Mouse (Mus musculus): ENCODE results near the gene Clic4. TPM values are rescaled to one million over a fixed set of nuclear protein-coding genes. Genes with fewer than 3 reads are reported as not detected.

Gene Clic4
- polyA plus RNA-seq, 1 experiment: 30.2 TPM

- no peak for TF ChIP-seq GATA1 (IDR thresholded peaks at IDR 0.05; ENCODE audit: low read length)
Observed at GRCm38 (mm10) chr4:135276681-135277379, 4.2 kb upstream of the Clic4 start.

DNA sequence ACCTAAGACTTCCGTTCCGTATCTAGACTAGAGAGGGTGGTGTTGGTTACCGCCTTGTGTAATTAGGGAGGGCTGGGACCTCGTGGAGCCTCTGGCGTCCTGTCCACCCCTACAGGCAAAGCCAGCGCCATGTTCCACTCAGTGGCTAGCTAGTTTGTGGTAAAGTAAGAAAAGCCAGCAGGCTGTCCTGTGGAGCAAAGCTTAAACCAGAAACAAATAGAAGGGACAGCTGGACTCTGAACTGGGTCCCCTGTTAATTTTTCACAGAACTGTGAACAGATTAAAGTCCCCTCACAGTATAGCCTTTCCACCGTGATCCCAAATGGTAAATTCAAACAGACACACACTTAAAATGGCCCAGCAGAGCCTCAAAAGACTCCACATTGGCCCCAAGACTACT lies 2.1 kb upstream of the Clic4 start:
- TF ChIP-seq GATA1 (IDR thresholded peaks at IDR 0.05; ENCODE audit: low read length): no peak

DNA sequence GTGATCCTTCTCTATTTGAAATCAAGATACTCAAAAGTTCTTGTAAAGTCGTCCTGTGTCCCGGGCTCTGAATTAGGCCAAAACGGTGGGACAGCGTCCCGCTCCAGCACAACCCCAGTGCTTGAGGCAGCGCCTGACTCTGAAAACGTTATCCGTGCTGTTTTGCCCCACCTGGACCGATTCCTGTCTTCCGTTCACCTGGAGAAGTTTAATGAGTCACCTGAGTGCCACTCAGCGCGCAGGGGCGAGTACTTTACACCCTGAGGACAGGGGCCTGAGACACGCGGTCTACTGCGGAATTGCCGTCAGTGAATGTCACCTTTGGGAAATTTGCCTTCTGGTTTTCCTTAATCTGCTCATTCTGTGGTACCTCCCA lies 681 bp upstream of the Clic4 start:
- TF ChIP-seq GATA1 (IDR thresholded peaks at IDR 0.05; ENCODE audit: low read length): no peak

DNA sequence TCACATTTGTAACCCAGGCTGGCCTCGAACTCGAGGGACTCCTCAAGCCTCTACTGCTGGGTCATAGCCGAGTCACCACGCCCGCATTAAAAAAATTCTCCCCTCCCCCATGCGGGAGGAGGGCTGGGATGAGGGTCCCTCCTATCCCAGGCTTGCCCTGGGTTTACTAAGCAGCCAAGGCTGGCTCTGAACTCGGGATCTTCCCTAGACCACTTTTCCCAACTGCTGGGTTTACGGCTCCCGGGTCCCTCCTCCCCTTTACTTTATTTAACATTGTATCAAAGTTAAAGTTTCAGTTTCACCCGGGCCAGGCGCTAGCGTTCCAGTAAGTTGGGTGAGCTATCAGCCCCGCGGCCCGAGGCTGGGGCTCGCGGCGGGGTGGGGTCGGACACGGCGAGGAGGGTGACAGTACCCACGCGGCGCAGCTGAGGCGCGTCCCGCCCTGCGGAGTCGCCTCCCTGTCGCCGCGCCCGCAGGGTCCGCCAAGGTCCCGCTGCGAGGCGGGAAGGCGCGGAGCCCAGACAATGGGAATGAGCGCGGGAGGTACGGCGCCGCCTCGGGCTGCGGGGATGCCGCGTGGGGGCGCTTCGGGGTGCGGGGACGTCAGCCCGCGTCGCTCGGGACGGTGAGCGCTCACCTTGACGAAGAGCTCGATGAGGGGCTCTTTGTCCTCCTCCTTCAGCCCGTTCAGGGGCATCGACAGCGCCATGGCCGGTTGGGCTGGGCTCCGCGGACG lies 565 bp downstream of the Clic4 start:
- TF ChIP-seq GATA1 (IDR thresholded peaks at IDR 0.05; ENCODE audit: low read length): no peak

DNA sequence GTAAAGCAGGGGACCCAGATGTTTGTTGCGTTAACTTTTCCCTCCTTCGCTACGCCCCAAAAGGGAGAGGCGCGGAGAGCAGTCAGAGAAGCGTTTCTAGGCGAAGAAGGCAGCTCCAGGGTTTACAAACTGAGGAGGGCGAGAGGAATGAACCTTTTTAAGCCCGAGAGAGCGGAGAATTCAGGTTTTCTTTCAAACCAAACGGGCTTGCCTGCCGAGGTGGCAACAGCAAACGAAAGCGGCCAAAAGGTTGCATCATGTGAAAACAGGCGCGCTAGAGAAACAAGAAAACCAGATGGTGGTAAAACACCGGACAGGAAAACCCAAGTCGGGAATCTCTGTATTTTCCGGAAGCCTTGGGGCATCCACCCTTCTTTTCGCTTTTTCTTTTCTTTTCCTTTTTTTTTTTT lies 1.2 kb downstream of the Clic4 start:
- no peak for TF ChIP-seq GATA1 (IDR thresholded peaks at IDR 0.05; ENCODE audit: low read length)

DNA sequence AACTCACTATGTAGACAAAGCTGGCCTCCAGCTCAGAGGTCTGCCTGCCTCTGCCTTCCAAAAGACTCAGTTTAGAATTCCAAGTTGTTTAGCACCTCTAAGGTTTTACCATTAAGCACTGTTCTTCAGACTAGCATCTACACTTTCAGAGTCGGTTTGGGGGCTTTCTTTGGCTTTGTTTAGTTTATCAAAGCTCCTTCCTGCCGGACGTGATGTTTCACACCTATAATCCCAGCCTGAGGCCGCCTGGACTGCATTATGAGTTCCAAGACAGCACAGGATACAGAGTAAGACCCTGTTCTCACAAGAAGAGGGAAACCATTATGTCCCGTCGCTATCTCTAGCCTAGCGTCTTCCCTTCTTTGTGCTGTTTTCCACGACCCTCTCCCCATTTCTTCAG lies 2.1 kb downstream of the Clic4 start:
- no peak for TF ChIP-seq GATA1 (IDR thresholded peaks at IDR 0.05; ENCODE audit: low read length)

DNA sequence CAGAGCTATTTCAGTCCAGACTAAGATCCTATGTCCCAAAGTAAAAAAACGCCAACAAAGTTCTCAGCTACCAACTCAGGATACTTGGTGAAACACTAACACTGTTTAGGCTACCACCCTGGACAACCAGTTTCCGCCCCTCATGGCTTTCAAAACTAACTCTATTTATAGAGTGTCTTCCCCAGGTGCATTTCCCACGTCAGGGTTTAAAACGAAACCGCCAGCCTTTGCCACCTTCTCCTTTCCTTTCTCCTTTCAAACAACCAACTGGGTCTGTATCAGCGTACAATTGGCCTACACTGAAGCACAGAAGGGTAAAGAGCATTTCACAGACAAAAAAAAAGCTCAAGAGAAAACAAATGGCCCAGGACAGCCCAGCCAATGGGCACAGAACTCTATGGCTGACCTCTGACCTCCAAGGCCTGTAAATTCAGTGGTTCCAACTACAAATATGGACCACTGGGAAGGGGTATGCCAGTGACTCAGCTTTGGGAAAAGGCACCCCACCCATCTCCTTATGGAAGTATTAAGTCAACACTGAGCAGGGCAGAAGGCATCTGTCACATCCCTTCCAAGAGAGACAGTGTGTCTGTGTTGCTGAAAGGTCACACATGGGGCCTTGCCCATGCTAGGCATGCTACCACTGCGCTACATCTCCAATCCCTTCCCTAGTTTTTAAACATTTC lies 2.8 kb downstream of the Clic4 start:
- TF ChIP-seq GATA1 (IDR thresholded peaks at IDR 0.05; ENCODE audit: low read length): no peak

- TF ChIP-seq GATA1 (IDR thresholded peaks at IDR 0.05; ENCODE audit: low read length): no peak
Observed at GRCm38 (mm10) chr4:135267521-135267920, 5.1 kb downstream of the Clic4 start.

DNA sequence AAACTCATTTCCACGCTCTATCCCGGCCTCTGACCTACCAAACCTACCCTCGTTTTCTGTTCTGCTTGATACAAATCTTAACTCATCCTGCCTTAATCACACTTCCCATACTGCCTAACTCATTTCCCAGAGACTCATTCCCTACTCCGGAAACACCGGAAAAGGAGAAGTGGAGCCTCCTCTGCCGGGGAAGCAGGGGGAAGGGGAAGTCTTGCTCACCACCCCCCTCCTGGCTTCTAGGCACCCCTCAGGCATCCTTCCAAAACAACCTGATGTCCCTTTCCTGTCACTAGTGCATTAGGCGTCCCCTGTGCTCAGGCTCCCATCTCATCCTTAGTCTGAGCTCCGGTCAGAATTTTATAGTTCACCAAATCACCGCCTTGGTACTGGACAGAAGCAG lies 5.6 kb downstream of the Clic4 start:
- no peak for TF ChIP-seq GATA1 (IDR thresholded peaks at IDR 0.05; ENCODE audit: low read length)

DNA sequence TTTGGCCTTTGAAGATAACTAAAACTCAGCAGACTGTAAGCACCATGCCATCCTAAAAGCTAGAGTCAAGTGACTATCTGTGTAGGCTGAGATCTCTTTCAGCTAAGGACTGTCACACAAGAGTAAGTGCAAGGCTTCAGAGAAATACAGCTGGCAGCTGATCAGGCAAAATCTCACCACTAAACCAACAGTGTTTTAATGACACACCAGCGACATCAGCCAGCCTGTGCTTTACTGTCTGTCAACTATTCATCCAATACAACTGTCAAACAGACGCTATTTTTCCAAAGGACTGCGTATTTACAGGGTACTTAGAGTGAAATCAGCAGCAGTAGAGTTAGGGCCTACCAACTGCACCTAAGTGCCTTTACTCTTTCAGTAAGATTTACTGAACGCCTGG lies 12.2 kb downstream of the Clic4 start:
- no peak for TF ChIP-seq GATA1 (IDR thresholded peaks at IDR 0.05; ENCODE audit: low read length)

DNA sequence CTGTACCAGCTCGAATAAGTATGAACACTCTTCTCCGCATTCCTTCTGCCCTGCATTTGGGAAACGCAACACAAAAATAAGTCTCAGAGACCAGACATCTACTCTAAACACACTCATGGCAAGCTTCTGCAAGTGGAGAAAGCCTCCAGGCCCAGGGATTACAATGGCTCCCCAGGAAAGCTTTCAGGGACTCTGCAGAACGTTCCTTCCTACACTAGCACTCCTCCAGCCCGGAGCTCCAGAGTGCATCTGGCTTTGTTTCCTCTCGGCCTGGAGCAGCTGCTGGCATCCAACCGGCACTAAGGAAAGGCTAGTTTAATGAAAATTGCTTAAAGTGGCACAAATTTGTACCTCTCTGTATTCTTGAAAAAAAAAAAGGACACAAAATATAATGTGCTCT lies 14.1 kb downstream of the Clic4 start:
- no peak for TF ChIP-seq GATA1 (IDR thresholded peaks at IDR 0.05; ENCODE audit: low read length)

- TF ChIP-seq GATA1 (IDR thresholded peaks at IDR 0.05; ENCODE audit: low read length): no peak
Observed at GRCm38 (mm10) chr4:135257881-135258476, 14.6 kb downstream of the Clic4 start.

- no peak for TF ChIP-seq GATA1 (IDR thresholded peaks at IDR 0.05; ENCODE audit: low read length)
Observed at GRCm38 (mm10) chr4:135256536-135257450, 15.8 kb downstream of the Clic4 start.

GRCm38 (mm10) chr4:135254770-135255169 lies 17.8 kb downstream of the Clic4 start:
- no peak for TF ChIP-seq GATA1 (IDR thresholded peaks at IDR 0.05; ENCODE audit: low read length)

DNA sequence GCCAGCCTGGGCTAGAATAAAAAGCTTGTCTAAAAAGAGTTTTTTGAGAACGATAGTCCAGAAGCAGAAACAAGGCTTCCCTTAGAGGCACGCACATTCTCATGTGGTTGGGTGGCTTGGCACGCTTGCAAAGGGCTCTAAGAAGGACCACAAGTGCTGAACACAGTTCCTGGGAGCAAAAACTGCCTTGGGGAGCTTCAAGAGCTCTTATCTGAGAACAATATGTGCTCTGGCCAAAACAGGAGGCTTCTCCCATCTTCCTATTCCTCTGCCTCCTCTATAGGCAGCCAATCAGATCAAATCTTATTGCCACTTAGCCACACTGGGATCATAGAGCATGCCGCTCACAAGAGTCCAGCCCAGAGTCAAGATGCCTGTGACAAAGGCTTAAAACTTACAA lies 18.3 kb downstream of the Clic4 start:
- TF ChIP-seq GATA1 (IDR thresholded peaks at IDR 0.05; ENCODE audit: low read length): no peak
